Mouse (Mus musculus): Measurements from ENCODE around the gene Kif13a.

Gene Kif13a

DNA sequence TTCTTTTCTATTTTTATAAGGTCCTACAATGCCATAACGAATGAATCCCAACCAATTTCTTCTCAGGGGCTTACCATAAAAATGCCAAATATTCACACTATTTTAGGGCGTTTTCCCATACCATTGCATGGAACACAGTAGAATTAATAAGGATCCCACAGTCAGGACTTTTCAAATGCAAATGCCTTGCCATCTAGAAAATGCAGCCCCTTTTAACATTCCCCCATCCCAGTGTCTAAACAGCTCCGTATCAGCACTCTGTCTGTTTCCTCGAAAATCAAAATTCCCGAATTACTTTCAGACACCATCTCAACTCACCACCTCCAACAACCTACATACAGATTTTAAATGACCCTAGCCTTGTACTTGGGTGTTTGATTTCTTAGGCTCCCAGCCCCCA is 1.3 kb downstream of the Kif13a start:
- intact Hi-C loops (cut with DNase I), result loop anchor here (5.0 kb wide), 2 partner anchors 41 to 91 kb away; no protein-coding TSS in a partner anchor

GRCm38 (mm10) chr13:46925671-46926070 is 4.0 kb downstream of the Kif13a start:
- intact Hi-C loops (cut with DNase I), result loop anchor here (5.0 kb wide), 2 partner anchors 38 to 88 kb away; no protein-coding TSS in a partner anchor

DNA sequence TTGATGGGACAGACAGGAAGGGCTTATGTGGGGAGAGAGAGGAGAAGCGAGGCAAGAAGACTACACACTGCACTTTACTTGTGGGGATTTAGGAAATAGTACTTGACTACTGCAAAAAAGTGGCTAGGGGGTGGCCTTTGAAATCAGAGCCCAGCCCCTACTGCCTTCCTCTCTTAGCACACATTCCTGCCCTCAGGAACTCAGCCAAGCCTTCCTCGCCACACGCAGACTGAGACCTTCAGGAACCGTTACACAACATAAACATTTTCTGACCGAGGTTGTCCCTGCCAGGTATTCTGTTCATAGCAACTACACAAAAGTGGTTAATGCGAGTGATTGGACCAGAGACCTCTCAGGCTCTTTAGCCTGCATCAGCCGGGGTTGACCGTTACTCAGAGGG is 8.1 kb downstream of the Kif13a start:
- intact Hi-C loops (cut with DNase I), result no loop called here

GRCm38 (mm10) chr13:46919797-46920196 is 9.9 kb downstream of the Kif13a start:
- intact Hi-C loops (cut with DNase I), result no loop called here

DNA sequence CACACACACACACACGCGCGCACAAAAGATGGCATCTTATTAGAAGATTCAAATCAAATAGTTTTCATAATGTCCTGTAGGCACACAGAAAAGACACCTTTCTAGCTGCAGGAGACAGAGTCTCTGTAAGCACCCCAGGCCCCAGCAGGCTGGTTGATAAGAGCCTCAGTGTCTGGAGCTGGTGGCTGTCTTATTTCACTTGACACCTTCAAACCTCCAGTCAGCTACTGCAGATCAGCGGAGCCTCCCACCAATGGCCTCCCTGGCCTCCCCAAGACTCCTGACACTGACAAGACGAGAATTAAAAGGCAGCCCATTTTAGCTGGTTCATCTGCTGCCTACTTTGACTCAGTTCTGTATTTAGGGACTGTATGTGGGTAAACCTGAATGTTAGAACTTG is 11.2 kb downstream of the Kif13a start:
- intact Hi-C loops (cut with DNase I), result no loop called here

DNA sequence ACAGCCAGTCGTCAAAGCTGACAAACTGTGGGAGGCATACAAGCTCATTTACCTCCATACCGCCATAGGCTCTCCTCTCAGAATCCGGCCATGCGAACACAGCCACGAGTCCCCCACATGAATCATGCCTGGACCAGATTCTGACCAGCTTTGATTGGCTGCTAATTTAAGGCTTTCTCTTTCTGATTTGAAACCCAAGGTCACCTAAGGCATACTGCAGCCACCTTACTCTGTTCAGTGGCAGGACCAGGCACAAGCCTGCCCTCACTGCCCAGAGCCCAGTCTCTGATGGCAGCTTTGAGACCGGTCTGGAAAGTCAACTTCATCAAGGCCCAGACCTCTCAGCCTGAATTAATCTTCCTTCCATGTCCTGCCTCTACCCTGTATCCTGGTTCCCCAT is 17.7 kb downstream of the Kif13a start:
- intact Hi-C loops (cut with DNase I), result no loop called here

DNA sequence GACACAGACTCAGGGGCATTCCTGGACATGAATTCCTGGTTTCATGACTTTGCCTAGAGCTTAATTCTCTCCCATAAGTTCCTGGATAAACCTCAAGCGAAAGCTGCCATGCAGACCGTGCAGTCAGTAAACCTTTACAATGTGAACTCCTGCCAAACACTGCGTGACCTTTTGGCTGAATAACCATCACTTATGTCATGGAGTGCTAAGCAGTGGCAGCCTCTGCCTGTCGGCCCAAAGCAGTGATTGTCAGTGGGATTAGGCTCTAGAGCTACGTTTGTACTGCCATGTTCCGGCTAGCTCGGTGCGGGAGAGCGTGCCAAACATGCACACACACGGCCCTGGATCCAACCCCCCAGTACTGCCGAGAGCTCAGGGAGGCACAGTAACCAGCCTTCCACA is 18.6 kb downstream of the Kif13a start:
- intact Hi-C loops (cut with DNase I), result no loop called here

GRCm38 (mm10) chr13:46909946-46910345 is 19.7 kb downstream of the Kif13a start:
- intact Hi-C loops (cut with DNase I), result no loop called here

GRCm38 (mm10) chr13:46909005-46909565 is 20.6 kb downstream of the Kif13a start:
- intact Hi-C loops (cut with DNase I), result no loop called here

- intact Hi-C loops (cut with DNase I), result no loop called here
These were observed 21.3 kb downstream of the Kif13a start for GRCm38 (mm10) chr13:46908387-46908786.

- intact Hi-C loops (cut with DNase I), result no loop called here
These were observed 21.8 kb downstream of the Kif13a start for GRCm38 (mm10) chr13:46907861-46908260.

DNA sequence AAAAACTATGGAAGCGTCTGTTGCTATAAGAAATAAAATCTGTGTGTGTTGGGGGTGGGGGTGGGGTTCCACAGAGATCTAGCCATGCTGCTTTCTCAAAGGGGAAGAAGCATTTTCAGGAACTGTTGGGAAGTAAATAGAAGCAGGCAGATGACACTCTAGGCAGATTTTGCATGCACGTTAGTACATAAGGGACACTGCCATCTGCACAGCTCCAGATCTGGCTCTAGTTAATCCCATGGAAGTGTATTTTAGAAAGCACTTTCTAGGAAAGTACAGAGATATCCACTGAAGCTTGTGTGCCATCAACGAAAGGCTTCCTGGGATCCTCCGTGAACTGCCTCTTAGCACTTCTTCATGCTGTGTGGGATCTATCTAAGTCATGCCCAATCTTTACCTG is 22.6 kb downstream of the Kif13a start:
- intact Hi-C loops (cut with DNase I), result no loop called here

GRCm38 (mm10) chr13:46905971-46906370 is 23.7 kb downstream of the Kif13a start:
- intact Hi-C loops (cut with DNase I), result no loop called here

- intact Hi-C loops (cut with DNase I), result no loop called here
These were observed 24.6 kb downstream of the Kif13a start for GRCm38 (mm10) chr13:46904982-46905621.

GRCm38 (mm10) chr13:46902568-46903255 is 27.0 kb downstream of the Kif13a start:
- intact Hi-C loops (cut with DNase I), result no loop called here

GRCm38 (mm10) chr13:46900870-46901555 is 28.7 kb downstream of the Kif13a start:
- intact Hi-C loops (cut with DNase I), result no loop called here

- intact Hi-C loops (cut with DNase I), result no loop called here
These were observed 30.8 kb downstream of the Kif13a start for GRCm38 (mm10) chr13:46898837-46899236.

DNA sequence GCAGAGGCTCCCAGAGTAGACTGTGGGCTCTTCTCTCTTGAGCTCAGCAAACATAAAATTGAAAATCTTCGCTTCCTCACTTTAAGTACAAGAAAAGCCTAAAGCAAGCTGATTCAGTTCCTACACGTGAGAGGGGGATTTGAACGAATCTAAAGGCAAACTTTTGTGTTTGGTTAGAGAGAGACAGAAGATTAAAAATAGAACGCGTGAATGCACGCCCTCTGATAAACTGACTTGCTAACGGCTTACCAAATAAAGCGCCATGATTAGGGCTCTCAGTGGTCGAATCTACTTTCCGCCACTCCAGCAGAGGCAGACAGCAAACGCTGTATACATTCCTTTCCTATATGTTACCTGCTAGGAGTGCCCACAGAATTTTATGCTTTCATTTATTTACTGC is 31.3 kb downstream of the Kif13a start:
- intact Hi-C loops (cut with DNase I), result no loop called here

GRCm38 (mm10) chr13:46892380-46892779 is 37.3 kb downstream of the Kif13a start:
- intact Hi-C loops (cut with DNase I), result no loop called here

GRCm38 (mm10) chr13:46888150-46888683 is 41.5 kb downstream of the Kif13a start:
- intact Hi-C loops (cut with DNase I), result loop anchor here (5.0 kb wide), 1 partner anchor 39 kb away; the partner anchor contains the start of gene Kif13a

- intact Hi-C loops (cut with DNase I), result loop anchor here (5.0 kb wide), 1 partner anchor 41 kb away; the partner anchor contains the start of gene Kif13a
These were observed 43.0 kb downstream of the Kif13a start for GRCm38 (mm10) chr13:46886497-46887261.

All from adrenal gland (tissue).